Mouse (Mus musculus) right cerebral cortex, adult 2 months (tissue): ENCODE results near the gene B9d1.

Source experiments
- DNase-seq, 2 experiments: peaks; one replicate each; pipeline ENCODE4 v3.0.0; 2021 to 2022; ENCODE audit warnings: low spot score in 2 of 2

B9d1 gene

GRCm38 (mm10) chr11:61504713-61505257, at the start of gene B9d1:
Gene B9d1 (plus strand): TSS chr11:61505144.
- peak; percentile 99 for DNase-seq

- no peak for DNase-seq
These were observed 40.9 kb upstream of the B9d1 start for GRCm38 (mm10) chr11:61464071-61464470.

- DNase-seq, result no peak
These were observed 39.5 kb upstream of the B9d1 start for GRCm38 (mm10) chr11:61465422-61465821.

- no peak for DNase-seq
These were observed 36.4 kb upstream of the B9d1 start for GRCm38 (mm10) chr11:61468534-61468933.

- no peak for DNase-seq
These were observed 35.5 kb upstream of the B9d1 start for GRCm38 (mm10) chr11:61469317-61469917.

GRCm38 (mm10) chr11:61470880-61471279, 34.1 kb upstream of the B9d1 start:
- DNase-seq, result no peak

GRCm38 (mm10) chr11:61473630-61474029, 31.3 kb upstream of the B9d1 start:
- DNase-seq, result no peak

GRCm38 (mm10) chr11:61476786-61477382, 28.1 kb upstream of the B9d1 start:
- peak in 1 of 2 experiments; percentile 47 for DNase-seq

GRCm38 (mm10) chr11:61477566-61478508, 27.1 kb upstream of the B9d1 start:
- DNase-seq, result no peak

- DNase-seq, result no peak
These were observed 26.2 kb upstream of the B9d1 start for GRCm38 (mm10) chr11:61478788-61479187.

GRCm38 (mm10) chr11:61481239-61482090, 23.5 kb upstream of the B9d1 start:
- no peak for DNase-seq

GRCm38 (mm10) chr11:61483226-61483845, 21.6 kb upstream of the B9d1 start:
- no peak for DNase-seq

- no peak for DNase-seq
These were observed 20.7 kb upstream of the B9d1 start for GRCm38 (mm10) chr11:61484256-61484612.

GRCm38 (mm10) chr11:61484613-61485540, 20.1 kb upstream of the B9d1 start, which contains the start of gene Mfap4:
Gene Mfap4 (plus strand): TSS chr11:61485431.
- DNase-seq, result peak; percentile 72 to 75

- no peak for DNase-seq
These were observed 19.1 kb upstream of the B9d1 start for GRCm38 (mm10) chr11:61485541-61486457.

GRCm38 (mm10) chr11:61486458-61487219, 18.3 kb upstream of the B9d1 start:
- DNase-seq, result no peak

- DNase-seq, result no peak
These were observed 17.5 kb upstream of the B9d1 start for GRCm38 (mm10) chr11:61487401-61487800.

- no peak for DNase-seq
These were observed 17.0 kb upstream of the B9d1 start for GRCm38 (mm10) chr11:61487936-61488335.
